Mouse (Mus musculus) effector memory CD4-positive, alpha-beta T cell, adult 5 months (primary cell): Measurements from ENCODE around the gene Tmem179b. TPM values are rescaled to one million over a fixed set of nuclear protein-coding genes. Genes with fewer than 3 reads are reported as not detected.

Source experiments
- polyA plus RNA-seq: library from polyadenylated mRNA; unstranded; fragments of 100-300 nt; shearing (Covaris generic); gene quantifications from one replicate; pipeline ENCODE4 v1.2.1, GENCODE M21; 2017

Tmem179b gene
- 143 TPM for polyA plus RNA-seq

DNA sequence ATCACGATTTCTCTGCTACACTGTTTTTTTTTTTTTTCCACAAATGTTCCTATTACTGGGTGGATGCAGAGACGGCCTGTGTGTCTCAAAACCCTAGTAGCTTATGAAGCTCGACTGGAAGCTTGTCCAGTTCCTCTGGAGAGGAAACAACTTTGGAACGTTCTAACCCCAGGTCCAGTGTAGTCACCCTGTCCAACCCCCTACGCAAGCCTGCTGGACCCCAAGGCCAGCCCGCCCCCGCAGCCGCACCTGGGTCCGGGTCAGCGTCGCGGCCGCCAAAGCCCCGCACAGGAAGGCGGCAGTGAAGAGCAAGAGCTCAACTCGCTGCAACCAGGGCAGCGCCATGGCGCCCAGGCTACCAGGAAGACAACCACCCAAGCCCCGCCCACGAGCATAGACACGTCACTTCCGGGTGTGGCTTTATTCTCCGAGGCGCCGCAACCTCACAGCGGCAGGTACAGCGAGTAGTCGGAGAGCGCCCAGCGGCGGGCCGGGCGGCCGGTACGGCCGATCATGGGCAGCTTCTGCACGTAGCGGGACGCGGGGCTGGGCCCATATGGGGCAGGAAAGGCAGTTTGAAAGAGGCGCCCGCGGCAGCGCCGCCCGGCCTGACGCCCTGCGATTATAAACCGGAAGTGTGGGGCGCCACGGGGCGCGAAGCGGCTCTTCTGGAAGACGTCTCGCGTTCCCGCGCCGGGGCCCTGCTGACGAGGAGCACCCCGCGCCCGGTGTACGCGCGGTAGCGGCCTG, at the start of gene Tmem179b:
Tmem179b (minus strand) TSS at position 382 of the 750 bp plus-strand sequence.

DNA sequence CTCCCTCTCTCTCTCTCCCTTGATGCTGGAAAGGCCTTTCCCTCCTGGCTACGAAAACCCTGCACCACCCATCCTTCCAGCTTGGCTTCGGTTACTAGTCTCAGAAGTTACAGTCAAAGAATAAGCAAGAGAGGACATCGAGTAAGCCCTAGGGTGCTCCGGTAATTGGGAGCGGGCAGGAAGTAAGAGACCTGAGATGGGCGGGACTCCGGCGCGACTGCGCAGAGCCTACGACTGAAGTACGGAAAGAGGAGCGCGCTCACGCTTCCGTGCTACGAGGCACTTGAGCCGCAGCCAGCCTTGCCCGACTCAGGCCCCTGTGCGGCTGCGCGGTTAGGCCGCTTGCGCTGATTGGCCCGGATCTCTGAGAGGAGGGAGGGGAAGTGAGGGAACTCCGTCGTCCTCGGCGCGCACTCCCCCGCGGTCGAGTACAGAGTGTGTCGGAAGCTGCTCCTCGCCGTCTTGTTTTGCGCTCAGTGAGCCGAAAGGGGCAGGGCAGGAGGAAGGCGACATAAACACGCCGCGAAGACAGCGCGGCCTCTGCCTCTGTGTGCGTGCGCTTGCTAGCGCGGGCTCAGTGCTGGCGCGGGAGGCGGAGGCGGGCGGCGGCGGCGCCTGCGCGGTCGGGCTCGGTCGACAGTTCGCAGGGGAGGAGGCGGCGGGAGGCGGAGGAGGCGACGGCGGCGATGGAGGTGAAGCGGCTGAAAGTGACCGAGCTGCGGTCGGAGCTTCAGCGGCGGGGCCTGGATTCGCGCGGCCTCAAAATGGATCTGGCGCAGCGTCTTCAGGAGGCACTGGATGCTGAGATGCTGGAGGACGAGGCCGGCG, 45.5 kb upstream of the Tmem179b start, which contains the start of gene Hnrnpul2:
Hnrnpul2 (plus strand) TSS at position 415 of the 828 bp plus-strand sequence.

DNA sequence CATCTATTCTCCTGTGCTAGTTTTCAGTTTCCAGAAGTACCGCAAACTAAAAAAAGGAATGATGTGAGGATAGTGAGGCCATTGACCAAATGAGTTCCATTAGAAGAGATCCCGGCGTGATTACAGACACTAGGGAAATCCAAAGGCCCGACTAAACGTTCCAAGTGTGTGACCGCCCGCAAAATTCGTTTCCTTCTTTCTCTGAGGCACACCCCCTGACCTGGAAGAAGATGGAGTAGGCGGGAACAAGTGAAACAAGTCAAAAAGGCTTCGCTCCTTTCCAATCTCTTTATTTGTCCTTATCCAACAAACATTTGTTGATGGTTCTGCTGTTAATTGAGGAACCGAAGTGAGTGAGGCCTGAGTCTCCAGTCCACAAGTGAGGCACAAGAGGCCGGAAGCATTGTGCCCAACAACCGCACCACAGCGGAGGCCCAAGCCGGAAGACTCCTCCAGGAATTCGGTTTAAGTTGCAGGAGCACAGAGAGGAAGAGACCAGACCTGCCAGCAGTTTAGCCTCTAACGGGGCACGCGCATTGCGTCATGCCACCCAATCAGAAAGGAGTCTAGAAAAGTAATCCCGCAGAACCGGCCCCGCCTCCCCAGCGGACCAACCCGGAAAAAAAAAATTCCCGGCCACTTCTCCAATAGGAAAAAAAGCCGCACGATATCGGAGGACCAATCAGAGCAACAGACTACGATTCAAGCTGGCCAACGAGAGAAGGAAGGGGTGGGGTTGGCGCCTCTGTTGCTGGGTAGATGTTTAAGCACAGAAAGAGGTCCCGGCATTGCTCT, 44.7 kb upstream of the Tmem179b start, which contains the start of gene Ttc9c:
Ttc9c (minus strand) TSS at position 533 of the 795 bp plus-strand sequence.

DNA sequence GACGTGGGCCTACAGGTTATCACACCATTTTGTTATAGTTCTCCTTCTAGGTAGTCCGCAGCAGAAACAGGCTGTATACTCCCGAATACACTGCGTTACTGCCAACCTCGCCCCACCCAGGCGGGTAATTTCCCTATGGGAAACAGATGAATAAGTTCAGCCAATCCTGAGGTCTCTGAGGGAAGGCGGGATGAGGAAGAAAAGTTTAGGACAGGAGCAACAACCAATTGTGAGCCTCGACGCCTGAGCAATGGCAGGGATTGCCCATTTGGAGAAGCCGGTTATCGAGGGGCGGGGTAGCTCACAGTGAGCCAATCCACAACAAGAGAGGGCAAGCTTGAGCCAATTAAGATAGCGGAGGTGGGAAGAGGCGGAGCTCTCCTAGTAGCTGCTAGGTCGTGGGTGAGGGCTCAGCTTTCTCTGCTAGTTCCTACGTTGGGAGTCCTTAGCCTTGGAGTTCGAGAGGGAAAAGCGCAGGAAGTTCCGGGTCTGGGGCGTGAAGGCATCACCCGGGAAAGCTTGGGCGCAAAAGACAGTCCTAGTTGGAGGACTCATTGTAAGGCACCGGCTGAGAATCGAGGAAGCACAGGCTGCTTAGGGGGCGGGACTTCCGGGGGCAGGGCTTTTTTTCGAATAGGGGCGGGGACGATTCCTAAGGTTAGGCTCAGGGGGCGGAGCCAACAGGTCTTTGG, 28.0 kb upstream of the Tmem179b start, which contains the start of gene Zbtb3:
Zbtb3 (plus strand) TSS at position 426 of the 692 bp plus-strand sequence.

DNA sequence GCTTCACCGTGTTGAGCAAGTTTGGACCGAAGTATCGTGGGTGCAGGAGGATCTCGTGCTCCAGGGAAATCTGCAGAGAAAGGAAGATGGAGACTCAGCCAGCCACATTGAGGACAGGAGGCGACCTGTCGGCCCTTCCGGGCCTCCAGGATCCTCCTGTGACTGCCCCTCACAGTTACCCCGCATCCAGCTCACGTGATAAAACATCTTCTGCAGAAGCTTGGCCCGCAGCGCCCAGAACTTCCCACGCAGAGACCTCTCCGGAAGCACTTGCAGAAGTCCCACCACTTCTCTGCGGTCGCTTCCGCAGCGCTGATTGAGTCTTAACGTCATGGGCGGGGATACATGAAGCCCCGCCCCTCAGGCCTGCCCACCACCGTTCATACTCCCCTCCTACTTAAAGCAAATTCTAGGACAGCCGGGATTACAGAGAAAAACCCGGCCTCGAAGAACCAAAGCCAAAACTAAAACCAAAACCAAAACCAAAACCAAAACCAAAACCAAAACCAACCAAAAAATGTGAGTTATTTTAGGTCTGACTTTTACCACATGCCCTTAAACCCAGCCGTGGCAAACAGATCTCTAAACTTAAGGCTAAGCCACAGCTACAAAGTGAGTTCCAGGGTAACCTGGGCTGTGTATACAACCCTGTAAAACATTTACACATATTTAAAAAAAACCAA, 24.1 kb upstream of the Tmem179b start, which contains the start of gene Polr2g:
Polr2g (minus strand) TSS at position 314 of the 683 bp plus-strand sequence.

DNA sequence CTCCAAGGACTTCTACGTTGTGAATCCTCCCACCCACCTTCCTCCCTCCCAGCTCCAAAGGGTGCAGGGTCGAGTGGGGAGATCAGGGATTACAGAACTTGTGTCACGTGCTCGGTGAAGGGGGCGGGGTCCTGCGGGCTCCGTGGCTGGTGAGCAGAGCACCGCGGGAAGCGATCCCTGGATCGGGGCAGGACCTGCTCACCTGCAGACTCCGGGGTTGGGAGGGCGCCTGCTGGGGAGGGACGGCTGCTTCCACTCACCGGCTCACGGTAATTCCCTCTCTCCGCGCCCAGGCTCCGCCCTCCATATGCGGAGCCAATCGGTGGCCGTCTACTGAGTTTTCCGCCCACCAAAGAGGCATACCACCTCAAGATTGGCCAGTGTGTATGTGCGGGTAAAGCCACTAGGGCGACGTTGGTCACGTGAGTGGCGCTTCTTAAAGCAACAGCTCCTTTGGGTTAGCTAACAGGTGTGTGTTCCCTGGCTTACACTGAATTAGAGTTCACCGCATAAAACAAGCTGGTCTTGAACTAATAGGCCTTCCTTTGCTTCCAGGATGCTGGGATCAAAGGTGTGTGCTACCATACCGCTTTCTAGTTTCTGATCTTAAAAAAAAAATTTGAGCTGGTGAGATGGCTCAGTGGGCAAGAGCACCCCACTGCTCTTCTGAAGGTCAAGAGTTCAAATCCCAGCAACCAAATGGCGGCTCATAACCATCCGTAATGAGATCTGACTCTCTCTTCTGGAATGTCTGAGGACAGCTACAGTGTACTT, 11.9 kb upstream of the Tmem179b start, which contains the start of gene Taf6l:
Taf6l (minus strand) TSS at position 410 of the 774 bp plus-strand sequence.

DNA sequence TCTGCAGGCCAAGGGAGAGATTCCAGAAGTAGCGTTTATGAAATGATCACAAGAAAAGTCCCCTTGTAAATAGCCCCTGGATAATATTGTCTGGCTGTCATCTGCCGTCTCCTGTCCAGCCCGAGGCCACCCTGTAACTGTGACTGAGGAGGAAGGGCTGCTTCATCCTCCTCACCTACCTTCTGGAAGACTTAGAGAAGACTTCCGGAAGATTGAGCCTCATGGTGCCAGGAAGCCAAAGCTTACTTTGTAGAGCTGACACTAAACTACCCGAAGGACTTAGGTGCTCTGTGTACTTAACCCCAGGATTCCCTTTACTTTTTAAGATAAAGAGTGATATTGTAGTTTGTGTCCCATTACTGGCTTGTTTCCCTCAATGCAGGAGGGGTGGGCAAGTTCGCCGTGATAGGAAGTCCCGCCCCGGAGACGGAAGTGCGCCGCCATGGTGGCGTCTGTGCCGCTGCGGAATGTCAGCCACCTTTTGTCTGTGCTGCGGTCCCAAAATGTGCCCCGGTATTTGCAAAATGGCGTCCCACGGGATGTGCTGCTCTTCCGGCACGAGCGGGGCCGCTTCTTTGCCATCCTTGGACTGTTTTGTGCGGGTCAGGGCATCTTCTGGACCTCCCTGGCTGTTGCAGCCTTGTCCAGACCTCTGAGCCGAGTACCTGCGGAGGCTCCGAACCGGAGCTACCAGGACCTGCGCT, 3.5 kb downstream of the Tmem179b start, which contains the start of gene Tmem223:
Tmem223 (plus strand) TSS at position 430 of the 704 bp plus-strand sequence.

DNA sequence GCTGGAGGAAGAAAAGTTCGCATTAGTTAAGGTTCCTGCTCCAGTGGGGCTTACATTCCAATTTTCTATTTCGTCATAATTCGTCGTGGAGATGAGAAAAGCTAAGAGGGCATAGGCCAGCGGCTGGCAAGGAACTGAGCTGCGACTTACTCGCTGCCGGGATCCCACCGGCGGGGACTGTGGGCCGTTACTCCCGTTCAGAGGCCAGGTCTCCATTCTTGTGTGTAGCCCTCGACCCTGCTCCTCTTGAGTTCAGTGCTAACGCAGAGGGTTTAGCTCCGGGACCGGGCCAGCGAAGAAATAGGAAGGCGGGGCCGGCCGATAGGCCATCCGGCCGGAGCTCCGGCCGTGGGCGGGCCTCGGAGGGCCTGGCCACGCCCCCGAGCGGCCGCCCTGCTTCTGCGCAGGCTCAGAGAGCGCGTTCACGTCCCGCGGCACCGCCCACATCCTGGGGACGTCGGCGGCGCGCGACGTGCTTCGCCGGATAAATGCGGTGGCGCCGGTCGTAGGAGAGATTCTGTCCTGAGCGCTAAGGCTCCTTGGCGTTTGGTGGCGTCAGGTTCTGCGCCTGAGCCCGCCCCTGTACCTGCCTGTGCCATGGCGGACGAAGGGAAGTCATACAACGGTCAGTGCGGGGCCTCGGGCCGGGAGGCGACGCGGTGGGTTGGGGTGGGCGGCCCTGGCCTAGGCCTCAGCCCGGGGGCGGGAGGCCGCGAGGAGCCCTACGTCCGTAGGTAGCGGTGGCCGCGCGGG, 17.5 kb downstream of the Tmem179b start, which contains the start of gene Nxf1:
Nxf1 (plus strand) TSS at position 439 of the 753 bp plus-strand sequence.

DNA sequence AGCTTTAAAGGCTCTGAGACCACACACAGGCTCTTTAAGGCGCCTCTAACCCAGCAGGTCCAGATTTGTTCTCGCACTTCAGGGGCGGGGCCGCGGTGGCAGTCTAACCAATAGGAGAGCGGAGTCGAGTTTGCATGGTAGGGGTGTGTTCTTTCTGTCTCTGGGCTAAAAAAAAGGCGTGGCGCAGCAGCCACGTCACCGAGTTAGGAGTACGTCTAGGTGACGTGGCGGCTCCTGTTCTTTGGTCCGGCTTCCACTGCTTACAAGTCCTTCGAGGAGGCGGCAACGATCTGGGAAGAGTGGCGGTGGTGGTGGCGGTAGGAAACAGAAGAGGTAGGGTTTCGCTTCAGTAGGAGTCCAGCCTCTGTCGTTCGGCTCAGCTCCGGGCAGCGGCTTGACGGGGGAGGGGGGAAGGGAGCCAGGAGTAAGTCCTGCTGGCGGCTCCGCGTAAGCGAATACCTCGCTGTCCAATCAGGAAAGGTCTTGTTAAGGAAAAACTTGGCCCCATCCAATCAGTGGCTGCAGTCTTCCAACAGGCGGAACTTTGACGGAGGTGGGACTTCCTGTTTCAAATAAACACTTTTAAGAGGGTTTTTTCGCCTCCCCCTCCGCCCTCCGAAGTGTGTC, 32.9 kb downstream of the Tmem179b start, which contains the start of gene Stx5a:
Stx5a (plus strand) TSS at position 171 of the 627 bp plus-strand sequence.

DNA sequence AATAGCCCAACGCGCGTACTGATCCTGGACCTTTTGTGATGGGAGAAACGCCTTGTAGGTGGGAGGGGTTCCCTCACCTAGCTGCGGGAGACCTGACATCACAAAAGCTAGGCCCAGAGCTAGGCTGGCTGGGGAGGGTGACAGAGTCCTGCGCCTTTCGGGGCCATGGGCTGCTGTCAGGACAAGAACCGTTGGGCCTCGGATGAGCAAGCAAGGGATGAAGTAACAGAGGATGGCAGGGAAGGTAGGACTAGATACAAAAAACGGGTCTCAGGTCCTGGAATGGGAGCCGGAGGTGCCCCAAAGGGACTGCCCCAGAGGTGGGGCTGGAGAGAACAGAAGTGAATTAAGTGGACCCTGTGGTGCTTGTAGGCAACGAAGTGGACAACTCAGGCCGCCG, 33.7 kb downstream of the Tmem179b start, which contains the start of gene 1700092M07Rik:
1700092M07Rik (plus strand) TSS at position 116 of the 400 bp plus-strand sequence.

DNA sequence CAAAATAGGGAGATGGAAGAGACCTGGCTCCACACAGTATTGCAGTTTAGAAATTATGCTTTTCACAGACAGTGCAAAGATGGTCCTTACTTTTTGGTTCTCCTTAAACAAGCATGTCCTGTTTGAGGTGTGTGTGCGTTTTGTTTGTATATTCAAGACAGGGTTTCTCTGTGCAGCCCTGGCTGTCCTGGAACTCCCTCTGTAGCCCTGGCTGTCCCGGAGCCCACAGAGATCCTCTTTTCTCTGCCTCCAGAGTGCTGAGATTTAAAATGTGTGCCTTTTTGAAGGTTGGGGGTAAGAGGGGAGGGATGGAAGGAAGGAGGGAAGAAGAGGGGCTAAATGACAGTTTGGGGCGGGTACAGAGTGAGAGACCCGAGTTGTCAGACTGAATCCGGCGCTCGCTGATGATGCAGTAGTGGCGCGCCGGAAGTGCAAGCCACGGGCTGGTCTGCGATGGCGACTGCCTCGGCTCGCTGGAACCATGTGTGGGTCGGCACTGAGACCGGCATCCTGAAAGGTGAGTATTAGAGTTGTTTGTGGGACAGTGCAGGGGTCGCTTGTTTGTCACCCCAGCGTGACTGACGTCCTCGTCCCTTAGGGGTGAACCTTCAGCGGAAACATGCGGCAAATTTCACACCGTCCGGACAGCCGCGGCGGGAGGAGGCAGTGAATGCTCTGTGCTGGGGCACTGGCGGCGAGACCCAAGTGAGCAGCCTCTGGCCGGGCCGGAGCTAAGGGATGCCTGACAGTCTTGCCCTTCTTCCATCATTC, 38.7 kb downstream of the Tmem179b start, which contains the start of gene Wdr74:
Wdr74 (plus strand) TSS at position 439 of the 771 bp plus-strand sequence.

DNA sequence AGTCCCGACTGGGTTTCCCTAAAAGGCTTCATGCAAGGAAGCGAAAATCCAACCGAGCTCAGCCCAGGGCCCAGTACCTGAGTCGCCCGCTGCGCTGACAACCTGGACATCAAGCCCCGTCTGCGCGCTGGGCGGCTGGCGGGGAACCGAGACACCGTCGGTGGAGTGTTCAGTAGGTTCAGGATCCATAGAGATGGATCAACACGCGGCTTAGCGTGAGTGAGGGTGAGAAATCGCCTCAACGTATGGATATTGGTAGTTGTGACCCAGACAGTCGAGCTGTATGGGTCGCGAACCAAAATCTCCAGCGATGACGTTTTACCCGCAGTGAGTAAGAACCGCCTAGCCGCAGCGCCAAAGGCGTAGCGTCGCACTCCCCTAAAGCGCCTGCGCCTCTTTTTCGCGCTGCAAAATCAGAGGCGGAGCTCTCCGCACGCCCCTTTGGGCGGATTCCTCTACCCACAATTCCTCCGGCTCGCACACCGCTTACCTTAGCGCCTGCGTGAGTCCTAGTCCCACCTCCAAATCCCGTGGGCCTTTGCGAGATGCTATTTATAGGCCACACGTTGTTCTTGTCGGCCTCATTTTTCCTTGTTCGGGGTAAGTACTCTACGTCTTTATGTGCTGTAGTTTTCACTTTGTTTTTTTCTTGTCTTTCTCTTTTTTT, 51.2 kb downstream of the Tmem179b start, which contains the start of gene Slc3a2:
Slc3a2 (minus strand) TSS at position 463 of the 667 bp plus-strand sequence.

